Mouse (Mus musculus) midbrain, embryonic 14.5 days (tissue): ENCODE data around the gene Mex3b. TPM values are rescaled to one million over a fixed set of nuclear protein-coding genes. Genes with fewer than 3 reads are reported as not detected.

Source experiments
- ATAC-seq: fragments of 200-750 bp; cut with Nextera tagmentation; 2 replicates; pipeline ENCODE4 v1.8.0; 2017; ENCODE audit warnings: moderate number of reproducible peaks, moderate library complexity; ENCODE audit not compliant: low FRiP score, low TSS enrichment
- DNase-seq: peaks from one replicate; pipeline ENCODE4 v3.0.0-alpha.2; 2015
- H3K27ac ChIP-seq: fragments of 300-500 bp; sonication (generic); replicated peaks from 2 replicates; pipeline ENCODE4 v1.5.1; 2014; ENCODE audit warnings: mild to moderate bottlenecking, low read depth, low read length, moderate library complexity
- H3K27me3 ChIP-seq: fragments of 300-500 bp; sonication (generic); 2 replicates; pipeline ENCODE4 v1.6.1; 2014; ENCODE audit warnings: low read length, control low read depth, mixed read lengths; ENCODE audit not compliant: control insufficient read depth, insufficient read depth
- H3K36me3 ChIP-seq: fragments of 300-500 bp; sonication (generic); 2 replicates; pipeline ENCODE4 v1.6.1; 2014; ENCODE audit warnings: low read length, control low read depth; ENCODE audit not compliant: control insufficient read depth, insufficient read depth
- H3K4me1 ChIP-seq: fragments of 300-500 bp; sonication (generic); 2 replicates; pipeline ENCODE4 v1.6.1; 2014; ENCODE audit warnings: mild to moderate bottlenecking, antibody characterized with exemption, low read length, control low read depth; ENCODE audit not compliant: control insufficient read depth, insufficient read depth
- H3K4me2 ChIP-seq: fragments of 300-500 bp; sonication (generic); 2 replicates; pipeline ENCODE4 v1.6.1; 2014; ENCODE audit warnings: mild to moderate bottlenecking, low read length, moderate library complexity
- H3K4me3 ChIP-seq: fragments of 300-500 bp; sonication (generic); replicated peaks from 2 replicates; pipeline ENCODE4 v1.5.1; 2014; ENCODE audit warnings: low read depth, low read length
- H3K9ac ChIP-seq: fragments of 300-500 bp; sonication (generic); replicated peaks from 2 replicates; pipeline ENCODE4 v1.6.1; 2014; ENCODE audit warnings: mild to moderate bottlenecking, low read length, moderate library complexity
- H3K9me3 ChIP-seq: fragments of 300-500 bp; sonication (generic); 2 replicates; pipeline ENCODE4 v1.6.1; 2016; ENCODE audit warnings: low read length, control low read depth, mixed read lengths; ENCODE audit not compliant: control insufficient read depth
- WGBS: fragments of 180-500 bp; shearing (Covaris S2); extraction: QIAGEN DNeasy Blood & Tissue Kit; methylation state at CpG from one replicate; pipeline ENCODE4 v1.1.7; 2014; 5-methylcytosine and 5-hydroxymethylcytosine counted together
- polyA plus RNA-seq: library from polyadenylated mRNA; unstranded; fragments of >200 nt; fragmentation: Nextera tagmentation; extraction: Ambion mirVana; gene quantifications from 2 replicates; pipeline ENCODE4 v1.2.1, GENCODE M21; 2014

Gene Mex3b
- polyA plus RNA-seq, 1 experiment from 2014 or later: 51.8 TPM

GRCm38 (mm10) chr7:82864260-82864990 is 2.7 kb upstream of the Mex3b start:
- 14% methylated on average over 8 of the region's 8 CpGs for WGBS
- peak overlapping the region; percentile 73 for H3K4me2 ChIP-seq
- no peak for ATAC-seq

GRCm38 (mm10) chr7:82864991-82865771 is 2.0 kb upstream of the Mex3b start:
- no peak for ATAC-seq
- H3K27me3 ChIP-seq: no peaks in the 10 kb centered on the region
- peak; percentile 76 for DNase-seq

More at GRCm38 (mm10) chr7:82864260-82864990, 2.7 kb upstream of the Mex3b start:
- H3K36me3 ChIP-seq: peaks cover 9% of the 10 kb centered on the region
- no peaks in the 10 kb centered on the region for H3K27me3 ChIP-seq
- peaks cover 16% of the 10 kb centered on the region for H3K4me1 ChIP-seq
- peak; percentile 80 for DNase-seq
- peak overlapping the region; percentile 100 for H3K4me3 ChIP-seq
- H3K27ac ChIP-seq: peak overlapping the region; percentile 100
- H3K9me3 ChIP-seq: no peaks in the 10 kb centered on the region
- peak overlapping the region; percentile 90 for H3K9ac ChIP-seq

GRCm38 (mm10) chr7:82865834-82866485 is 1.2 kb upstream of the Mex3b start:
- H3K9ac ChIP-seq: peak overlapping the region; percentile 100
- H3K36me3 ChIP-seq: peaks cover 21% of the 10 kb centered on the region
- H3K9me3 ChIP-seq: no peaks in the 10 kb centered on the region
- peaks cover 16% of the 10 kb centered on the region for H3K4me1 ChIP-seq
- under 1% methylated on average over 58 of the region's 70 CpGs for WGBS
- peak overlapping the region; percentile 73 for H3K4me2 ChIP-seq
- H3K27me3 ChIP-seq: no peaks in the 10 kb centered on the region
- peak; percentile 99 for DNase-seq
- peak; percentile 92 for ATAC-seq
- peak overlapping the region; percentile 100 for H3K4me3 ChIP-seq
- H3K27ac ChIP-seq: peak overlapping the region; percentile 100

More at GRCm38 (mm10) chr7:82864991-82865771, 2.0 kb upstream of the Mex3b start:
- Histone ChIP-seq H3K27ac (peak overlapping the region; percentile 100), H3K4me2 (peak overlapping the region; percentile 73), H3K9ac (peak overlapping the region; percentile 90), H3K4me1 (peaks cover 16% of the 10 kb centered on the region), H3K4me3 (peak overlapping the region; percentile 100), H3K36me3 (peaks cover 16% of the 10 kb centered on the region), H3K9me3 (no peaks in the 10 kb centered on the region)
- 1% methylated on average over 22 of the region's 22 CpGs for WGBS

GRCm38 (mm10) chr7:82866486-82867270 is 455 bp upstream of the Mex3b start:
- Histone ChIP-seq H3K4me3 (peak overlapping the region; percentile 100), H3K9ac (peak overlapping the region; percentile 100), H3K9me3 (no peaks in the 10 kb centered on the region), H3K27me3 (no peaks in the 10 kb centered on the region), H3K27ac (peak overlapping the region; percentile 100), H3K36me3 (peaks cover 22% of the 10 kb centered on the region), H3K4me2 (peak overlapping the region; percentile 73), H3K4me1 (peaks cover 18% of the 10 kb centered on the region)
- DNase-seq (peak; percentile 99), ATAC-seq (peak; percentile 85)
- WGBS: under 1% methylated on average over 67 of the region's 68 CpGs

GRCm38 (mm10) chr7:82868309-82869230 is 1.4 kb downstream of the Mex3b start:
- Histone ChIP-seq H3K9ac (peak overlapping the region; percentile 100), H3K4me3 (peak overlapping the region; percentile 100), H3K27ac (peak overlapping the region; percentile 100), H3K9me3 (no peaks in the 10 kb centered on the region), H3K4me2 (peak overlapping the region; percentile 91), H3K27me3 (no peaks in the 10 kb centered on the region), H3K36me3 (peaks cover 30% of the 10 kb centered on the region), H3K4me1 (peaks cover 31% of the 10 kb centered on the region)
- WGBS: under 1% methylated on average over 56 of the region's 56 CpGs
- ATAC-seq: no peak
- DNase-seq: peak; percentile 83

GRCm38 (mm10) chr7:82869231-82870147 is 2.4 kb downstream of the Mex3b start:
- under 1% methylated on average over 56 of the region's 56 CpGs for WGBS
- Histone ChIP-seq H3K9me3 (no peaks in the 10 kb centered on the region), H3K36me3 (peaks cover 30% of the 10 kb centered on the region), H3K9ac (peak overlapping the region; percentile 100), H3K27me3 (no peaks in the 10 kb centered on the region), H3K4me3 (peak overlapping the region; percentile 100), H3K4me2 (peak overlapping the region; percentile 91), H3K4me1 (peaks cover 25% of the 10 kb centered on the region), H3K27ac (peak overlapping the region; percentile 100)
- ATAC-seq: no peak
- peak; percentile 75 for DNase-seq

GRCm38 (mm10) chr7:82870148-82870513 is 3.0 kb downstream of the Mex3b start:
- Histone ChIP-seq H3K4me3 (peak overlapping the region; percentile 100), H3K9me3 (no peaks in the 10 kb centered on the region), H3K4me2 (peak overlapping the region; percentile 91), H3K36me3 (peaks cover 30% of the 10 kb centered on the region), H3K9ac (peak overlapping the region; percentile 100), H3K27ac (peak overlapping the region; percentile 100), H3K4me1 (peaks cover 18% of the 10 kb centered on the region), H3K27me3 (no peaks in the 10 kb centered on the region)
- no peak for ATAC-seq
- 4% methylated on average over 18 of the region's 18 CpGs for WGBS
- DNase-seq: no peak
